Mouse (Mus musculus) central nervous system, embryonic 18 days (tissue): ENCODE measurements around the gene Nxf1. TPM values are rescaled to one million over a fixed set of nuclear protein-coding genes. Genes with fewer than 3 reads are reported as not detected.

Experiments used
- polyA plus RNA-seq: library from polyadenylated mRNA; depleted of rRNA; stranded (reverse); fragments of >200 nt; gene quantifications from 2 replicates; pipeline ENCODE4 v1.2.3, GENCODE M21; 2012; rRNA removed

Gene Nxf1
- 174 and 185 TPM in 2 replicates for polyA plus RNA-seq

GRCm38 (mm10) chr19:8756635-8757387 is at the start of gene Nxf1:
Gene Nxf1 (plus strand): TSS chr19:8757073.

DNA sequence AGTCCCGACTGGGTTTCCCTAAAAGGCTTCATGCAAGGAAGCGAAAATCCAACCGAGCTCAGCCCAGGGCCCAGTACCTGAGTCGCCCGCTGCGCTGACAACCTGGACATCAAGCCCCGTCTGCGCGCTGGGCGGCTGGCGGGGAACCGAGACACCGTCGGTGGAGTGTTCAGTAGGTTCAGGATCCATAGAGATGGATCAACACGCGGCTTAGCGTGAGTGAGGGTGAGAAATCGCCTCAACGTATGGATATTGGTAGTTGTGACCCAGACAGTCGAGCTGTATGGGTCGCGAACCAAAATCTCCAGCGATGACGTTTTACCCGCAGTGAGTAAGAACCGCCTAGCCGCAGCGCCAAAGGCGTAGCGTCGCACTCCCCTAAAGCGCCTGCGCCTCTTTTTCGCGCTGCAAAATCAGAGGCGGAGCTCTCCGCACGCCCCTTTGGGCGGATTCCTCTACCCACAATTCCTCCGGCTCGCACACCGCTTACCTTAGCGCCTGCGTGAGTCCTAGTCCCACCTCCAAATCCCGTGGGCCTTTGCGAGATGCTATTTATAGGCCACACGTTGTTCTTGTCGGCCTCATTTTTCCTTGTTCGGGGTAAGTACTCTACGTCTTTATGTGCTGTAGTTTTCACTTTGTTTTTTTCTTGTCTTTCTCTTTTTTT is 33.8 kb upstream of the Nxf1 start, which contains the start of gene Slc3a2:
Gene Slc3a2 (minus strand): TSS at position 463 of the 667 bp plus-strand sequence.

DNA sequence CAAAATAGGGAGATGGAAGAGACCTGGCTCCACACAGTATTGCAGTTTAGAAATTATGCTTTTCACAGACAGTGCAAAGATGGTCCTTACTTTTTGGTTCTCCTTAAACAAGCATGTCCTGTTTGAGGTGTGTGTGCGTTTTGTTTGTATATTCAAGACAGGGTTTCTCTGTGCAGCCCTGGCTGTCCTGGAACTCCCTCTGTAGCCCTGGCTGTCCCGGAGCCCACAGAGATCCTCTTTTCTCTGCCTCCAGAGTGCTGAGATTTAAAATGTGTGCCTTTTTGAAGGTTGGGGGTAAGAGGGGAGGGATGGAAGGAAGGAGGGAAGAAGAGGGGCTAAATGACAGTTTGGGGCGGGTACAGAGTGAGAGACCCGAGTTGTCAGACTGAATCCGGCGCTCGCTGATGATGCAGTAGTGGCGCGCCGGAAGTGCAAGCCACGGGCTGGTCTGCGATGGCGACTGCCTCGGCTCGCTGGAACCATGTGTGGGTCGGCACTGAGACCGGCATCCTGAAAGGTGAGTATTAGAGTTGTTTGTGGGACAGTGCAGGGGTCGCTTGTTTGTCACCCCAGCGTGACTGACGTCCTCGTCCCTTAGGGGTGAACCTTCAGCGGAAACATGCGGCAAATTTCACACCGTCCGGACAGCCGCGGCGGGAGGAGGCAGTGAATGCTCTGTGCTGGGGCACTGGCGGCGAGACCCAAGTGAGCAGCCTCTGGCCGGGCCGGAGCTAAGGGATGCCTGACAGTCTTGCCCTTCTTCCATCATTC is 21.3 kb upstream of the Nxf1 start, which contains the start of gene Wdr74:
Gene Wdr74 (plus strand): TSS at position 439 of the 771 bp plus-strand sequence.

DNA sequence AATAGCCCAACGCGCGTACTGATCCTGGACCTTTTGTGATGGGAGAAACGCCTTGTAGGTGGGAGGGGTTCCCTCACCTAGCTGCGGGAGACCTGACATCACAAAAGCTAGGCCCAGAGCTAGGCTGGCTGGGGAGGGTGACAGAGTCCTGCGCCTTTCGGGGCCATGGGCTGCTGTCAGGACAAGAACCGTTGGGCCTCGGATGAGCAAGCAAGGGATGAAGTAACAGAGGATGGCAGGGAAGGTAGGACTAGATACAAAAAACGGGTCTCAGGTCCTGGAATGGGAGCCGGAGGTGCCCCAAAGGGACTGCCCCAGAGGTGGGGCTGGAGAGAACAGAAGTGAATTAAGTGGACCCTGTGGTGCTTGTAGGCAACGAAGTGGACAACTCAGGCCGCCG is 16.3 kb upstream of the Nxf1 start, which contains the start of gene 1700092M07Rik:
Gene 1700092M07Rik (plus strand): TSS at position 116 of the 400 bp plus-strand sequence.

GRCm38 (mm10) chr19:8741243-8741869 is 15.5 kb upstream of the Nxf1 start, which contains the start of gene Stx5a:
Gene Stx5a (plus strand): TSS chr19:8741413.

GRCm38 (mm10) chr19:8770567-8771270 is 13.8 kb downstream of the Nxf1 start, which contains the start of gene Tmem223:
Gene Tmem223 (plus strand): TSS chr19:8770996.

GRCm38 (mm10) chr19:8774086-8774835 is 17.4 kb downstream of the Nxf1 start, which contains the start of gene Tmem179b:
Gene Tmem179b (minus strand): TSS chr19:8774467.

DNA sequence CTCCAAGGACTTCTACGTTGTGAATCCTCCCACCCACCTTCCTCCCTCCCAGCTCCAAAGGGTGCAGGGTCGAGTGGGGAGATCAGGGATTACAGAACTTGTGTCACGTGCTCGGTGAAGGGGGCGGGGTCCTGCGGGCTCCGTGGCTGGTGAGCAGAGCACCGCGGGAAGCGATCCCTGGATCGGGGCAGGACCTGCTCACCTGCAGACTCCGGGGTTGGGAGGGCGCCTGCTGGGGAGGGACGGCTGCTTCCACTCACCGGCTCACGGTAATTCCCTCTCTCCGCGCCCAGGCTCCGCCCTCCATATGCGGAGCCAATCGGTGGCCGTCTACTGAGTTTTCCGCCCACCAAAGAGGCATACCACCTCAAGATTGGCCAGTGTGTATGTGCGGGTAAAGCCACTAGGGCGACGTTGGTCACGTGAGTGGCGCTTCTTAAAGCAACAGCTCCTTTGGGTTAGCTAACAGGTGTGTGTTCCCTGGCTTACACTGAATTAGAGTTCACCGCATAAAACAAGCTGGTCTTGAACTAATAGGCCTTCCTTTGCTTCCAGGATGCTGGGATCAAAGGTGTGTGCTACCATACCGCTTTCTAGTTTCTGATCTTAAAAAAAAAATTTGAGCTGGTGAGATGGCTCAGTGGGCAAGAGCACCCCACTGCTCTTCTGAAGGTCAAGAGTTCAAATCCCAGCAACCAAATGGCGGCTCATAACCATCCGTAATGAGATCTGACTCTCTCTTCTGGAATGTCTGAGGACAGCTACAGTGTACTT is 29.3 kb downstream of the Nxf1 start, which contains the start of gene Taf6l:
Gene Taf6l (minus strand): TSS at position 410 of the 774 bp plus-strand sequence.

GRCm38 (mm10) chr19:8798264-8798946 is 41.5 kb downstream of the Nxf1 start, which contains the start of gene Polr2g:
Gene Polr2g (minus strand): TSS chr19:8798577.

DNA sequence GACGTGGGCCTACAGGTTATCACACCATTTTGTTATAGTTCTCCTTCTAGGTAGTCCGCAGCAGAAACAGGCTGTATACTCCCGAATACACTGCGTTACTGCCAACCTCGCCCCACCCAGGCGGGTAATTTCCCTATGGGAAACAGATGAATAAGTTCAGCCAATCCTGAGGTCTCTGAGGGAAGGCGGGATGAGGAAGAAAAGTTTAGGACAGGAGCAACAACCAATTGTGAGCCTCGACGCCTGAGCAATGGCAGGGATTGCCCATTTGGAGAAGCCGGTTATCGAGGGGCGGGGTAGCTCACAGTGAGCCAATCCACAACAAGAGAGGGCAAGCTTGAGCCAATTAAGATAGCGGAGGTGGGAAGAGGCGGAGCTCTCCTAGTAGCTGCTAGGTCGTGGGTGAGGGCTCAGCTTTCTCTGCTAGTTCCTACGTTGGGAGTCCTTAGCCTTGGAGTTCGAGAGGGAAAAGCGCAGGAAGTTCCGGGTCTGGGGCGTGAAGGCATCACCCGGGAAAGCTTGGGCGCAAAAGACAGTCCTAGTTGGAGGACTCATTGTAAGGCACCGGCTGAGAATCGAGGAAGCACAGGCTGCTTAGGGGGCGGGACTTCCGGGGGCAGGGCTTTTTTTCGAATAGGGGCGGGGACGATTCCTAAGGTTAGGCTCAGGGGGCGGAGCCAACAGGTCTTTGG is 45.4 kb downstream of the Nxf1 start, which contains the start of gene Zbtb3:
Gene Zbtb3 (plus strand): TSS at position 426 of the 692 bp plus-strand sequence.

GRCm38 (mm10) chr19:8818801-8819595 is 62.1 kb downstream of the Nxf1 start, which contains the start of gene Ttc9c:
Gene Ttc9c (minus strand): TSS chr19:8819333.

DNA sequence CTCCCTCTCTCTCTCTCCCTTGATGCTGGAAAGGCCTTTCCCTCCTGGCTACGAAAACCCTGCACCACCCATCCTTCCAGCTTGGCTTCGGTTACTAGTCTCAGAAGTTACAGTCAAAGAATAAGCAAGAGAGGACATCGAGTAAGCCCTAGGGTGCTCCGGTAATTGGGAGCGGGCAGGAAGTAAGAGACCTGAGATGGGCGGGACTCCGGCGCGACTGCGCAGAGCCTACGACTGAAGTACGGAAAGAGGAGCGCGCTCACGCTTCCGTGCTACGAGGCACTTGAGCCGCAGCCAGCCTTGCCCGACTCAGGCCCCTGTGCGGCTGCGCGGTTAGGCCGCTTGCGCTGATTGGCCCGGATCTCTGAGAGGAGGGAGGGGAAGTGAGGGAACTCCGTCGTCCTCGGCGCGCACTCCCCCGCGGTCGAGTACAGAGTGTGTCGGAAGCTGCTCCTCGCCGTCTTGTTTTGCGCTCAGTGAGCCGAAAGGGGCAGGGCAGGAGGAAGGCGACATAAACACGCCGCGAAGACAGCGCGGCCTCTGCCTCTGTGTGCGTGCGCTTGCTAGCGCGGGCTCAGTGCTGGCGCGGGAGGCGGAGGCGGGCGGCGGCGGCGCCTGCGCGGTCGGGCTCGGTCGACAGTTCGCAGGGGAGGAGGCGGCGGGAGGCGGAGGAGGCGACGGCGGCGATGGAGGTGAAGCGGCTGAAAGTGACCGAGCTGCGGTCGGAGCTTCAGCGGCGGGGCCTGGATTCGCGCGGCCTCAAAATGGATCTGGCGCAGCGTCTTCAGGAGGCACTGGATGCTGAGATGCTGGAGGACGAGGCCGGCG is 62.9 kb downstream of the Nxf1 start, which contains the start of gene Hnrnpul2:
Gene Hnrnpul2 (plus strand): TSS at position 415 of the 828 bp plus-strand sequence.

